Mouse (Mus musculus) gastrocnemius, adult 2 months (tissue): ENCODE measurements around the gene Jmjd7. TPM values are rescaled to one million over a fixed set of nuclear protein-coding genes. Genes with fewer than 3 reads are reported as not detected.

Source experiments
- DNase-seq: peaks from one replicate; pipeline ENCODE4 v3.0.0; 2022
- H3K27ac ChIP-seq: fragments of 200-600 bp; 2 replicates; pipeline ENCODE4 v1.8.1; 2022; ENCODE audit warnings: mild to moderate bottlenecking
- H3K4me3 ChIP-seq: fragments of 200-600 bp; 2 replicates; pipeline ENCODE4 v1.8.1; 2022; ENCODE audit warnings: mild to moderate bottlenecking, moderate library complexity
- CTCF ChIP-seq: fragments of 200-600 bp; IDR thresholded peaks from 2 replicates; pipeline ENCODE4 v1.8.1; 2022; ENCODE audit warnings: antibody characterized with exemption, mild to moderate bottlenecking, moderate library complexity
- intact Hi-C: fragments of 180-260 bp; cut with DNase I; formaldehyde crosslinking; loops from one replicate; pipeline ENCODE4 v1.15.1; 2025
- total RNA-seq, 2 experiments: library from RNA; stranded (reverse); gene quantifications; 2 replicates each; pipeline ENCODE4 v1.2.3; 2021

Jmjd7 gene
- total RNA-seq, 2 experiments from 2014 or later, result 1.6 to 2.4 TPM

DNA sequence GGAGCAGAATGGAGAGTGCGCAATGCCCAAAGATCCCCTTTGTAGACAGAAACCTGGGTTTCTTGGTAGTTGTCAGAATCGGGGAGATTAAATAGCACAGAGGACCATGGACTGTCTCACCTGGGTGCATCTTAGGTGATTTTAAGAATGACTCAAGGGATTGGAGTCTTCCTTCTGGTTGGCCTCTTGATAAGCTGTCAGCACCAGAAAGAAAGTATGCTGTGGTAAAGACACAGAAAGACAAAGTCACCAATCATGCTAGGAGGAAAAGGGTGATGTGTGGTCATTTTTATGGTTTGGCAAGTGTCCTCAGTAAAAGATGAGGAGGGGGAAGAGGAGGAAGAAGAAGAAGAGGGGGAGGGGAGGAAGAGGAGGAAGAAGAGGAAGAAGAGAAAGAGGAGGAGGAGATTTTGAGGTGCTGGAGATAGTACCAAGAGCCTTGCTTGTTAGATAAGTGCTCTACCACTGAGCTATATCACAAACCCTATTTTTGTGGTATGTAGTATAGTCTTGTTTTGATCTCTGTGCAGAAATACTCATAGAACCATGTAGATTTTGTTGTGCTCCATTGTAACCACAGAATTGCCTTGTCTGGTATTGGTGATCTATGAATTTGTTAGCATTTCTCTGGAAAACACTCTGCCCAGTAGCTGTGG lies 13.3 kb upstream of the Jmjd7 start:
- Histone ChIP-seq H3K4me3 (no peak overlapping the region), H3K27ac (no peak overlapping the region)
- no peak for TF ChIP-seq CTCF
- intact Hi-C loops, result no loop called here
- DNase-seq, result no peak

DNA sequence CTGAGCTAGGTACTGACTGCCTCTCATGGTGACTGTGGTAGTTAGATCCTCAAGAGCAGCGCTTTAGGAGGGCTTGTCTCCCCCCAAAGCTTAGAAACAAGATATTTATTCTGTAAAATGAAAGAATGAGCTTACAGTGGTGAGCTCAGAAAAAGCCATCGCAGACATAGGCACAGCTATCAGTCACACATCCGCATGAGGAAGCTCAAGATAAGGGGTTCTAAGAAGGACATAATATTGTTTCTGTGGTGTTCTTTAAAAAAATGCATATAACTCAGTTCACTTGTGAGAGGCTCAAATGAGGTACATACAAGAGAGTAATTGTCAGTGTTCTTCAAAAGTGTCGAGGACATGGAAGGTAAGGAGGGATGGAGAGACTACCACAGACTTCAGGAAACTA lies 11.4 kb upstream of the Jmjd7 start:
- TF ChIP-seq CTCF, result no peak
- Histone ChIP-seq H3K4me3 (no peak overlapping the region), H3K27ac (no peak overlapping the region)
- intact Hi-C loops, result no loop called here
- DNase-seq, result no peak

DNA sequence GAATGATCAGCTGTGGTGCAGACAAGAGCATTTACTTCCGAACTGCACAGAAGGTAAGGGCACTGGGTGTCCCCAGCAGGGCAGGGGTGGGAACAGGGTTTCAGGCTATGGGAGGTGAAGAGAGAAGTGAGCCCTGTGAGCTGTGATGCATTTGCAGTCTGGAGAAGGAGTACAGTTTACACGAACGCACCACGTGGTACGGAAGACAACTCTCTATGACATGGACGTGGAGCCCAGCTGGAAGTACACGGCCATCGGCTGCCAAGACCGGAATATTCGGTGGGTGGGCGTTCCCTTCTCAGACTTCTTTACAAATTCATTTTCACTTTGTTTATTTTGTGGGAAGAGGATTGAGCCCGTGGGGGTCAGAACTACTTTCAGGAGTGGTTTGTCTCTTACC lies 9.7 kb upstream of the Jmjd7 start:
- DNase-seq, result no peak
- TF ChIP-seq CTCF, result no peak
- Histone ChIP-seq H3K27ac (no peak overlapping the region), H3K4me3 (no peak overlapping the region)
- intact Hi-C loops, result no loop called here

DNA sequence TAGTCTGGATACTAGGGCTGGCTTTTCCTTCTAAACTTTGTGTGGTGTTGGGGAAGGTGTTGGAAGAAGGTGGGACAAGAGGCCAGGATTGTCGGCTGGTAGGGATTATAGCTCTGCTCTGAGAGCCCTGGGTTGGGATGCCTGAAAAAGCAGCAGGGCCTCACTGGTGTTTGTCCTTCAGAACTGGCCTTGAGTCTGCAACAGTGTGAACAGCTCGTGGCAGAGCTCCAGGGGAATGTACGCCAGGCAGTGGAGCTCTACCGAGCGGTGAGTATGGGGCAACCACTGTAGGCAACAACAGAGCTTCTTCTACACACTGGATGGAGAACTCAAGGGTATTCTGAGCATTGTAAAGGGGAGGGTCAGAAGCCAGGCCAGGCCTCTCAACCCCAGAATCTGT lies 2.9 kb upstream of the Jmjd7 start:
- no peak overlapping the region for H3K4me3 ChIP-seq
- H3K27ac ChIP-seq, result no peak overlapping the region
- intact Hi-C loops, result no loop called here
- no peak for TF ChIP-seq CTCF
- no peak for DNase-seq

DNA sequence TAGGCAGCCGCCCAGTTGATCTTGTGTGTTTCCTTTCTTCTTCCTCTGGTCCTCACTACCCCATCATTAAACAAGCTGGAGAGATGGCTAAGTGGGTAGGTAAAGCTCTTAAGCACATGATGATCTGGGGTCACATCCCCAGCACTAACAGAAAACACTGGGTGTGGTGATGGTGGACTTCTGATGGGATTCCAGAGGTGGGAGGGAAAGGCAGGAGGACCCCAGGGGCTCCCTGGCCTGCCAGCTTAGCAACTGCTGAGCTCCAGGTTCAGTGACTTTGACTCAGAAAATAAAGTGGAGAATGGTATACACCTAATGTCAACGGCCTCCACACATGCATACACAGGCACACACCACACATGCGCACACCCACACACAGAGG lies 658 bp downstream of the Jmjd7 start:
- Histone ChIP-seq H3K27ac (peak overlapping the region; percentile 88), H3K4me3 (peak overlapping the region; percentile 95)
- TF ChIP-seq CTCF, result no peak
- no peak for DNase-seq
- intact Hi-C loops, result loop anchor here (2.0 kb wide), 1 partner anchor 41 kb away; no protein-coding TSS in a partner anchor

DNA sequence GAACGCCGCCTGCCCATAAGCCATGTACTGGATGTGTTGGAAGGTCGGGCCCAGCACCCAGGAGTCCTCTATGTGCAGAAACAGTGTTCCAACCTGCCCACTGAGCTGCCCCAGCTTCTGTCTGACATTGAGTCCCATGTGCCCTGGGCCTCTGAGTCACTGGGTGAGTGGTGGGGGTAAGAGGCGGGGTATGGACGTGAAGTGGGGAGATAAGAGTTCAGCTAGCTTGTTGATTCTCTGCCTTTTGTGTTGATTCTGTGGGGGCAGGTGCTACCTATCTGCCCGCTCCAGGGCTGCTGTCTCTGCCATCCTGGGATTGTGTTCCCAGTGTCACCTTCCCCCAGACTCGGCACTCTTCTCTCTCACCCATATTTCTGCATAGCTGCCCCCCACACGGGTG lies 3.1 kb downstream of the Jmjd7 start:
- no peak overlapping the region for H3K4me3 ChIP-seq
- intact Hi-C loops, result no loop called here
- TF ChIP-seq CTCF, result no peak
- no peak for DNase-seq
- no peak overlapping the region for H3K27ac ChIP-seq

DNA sequence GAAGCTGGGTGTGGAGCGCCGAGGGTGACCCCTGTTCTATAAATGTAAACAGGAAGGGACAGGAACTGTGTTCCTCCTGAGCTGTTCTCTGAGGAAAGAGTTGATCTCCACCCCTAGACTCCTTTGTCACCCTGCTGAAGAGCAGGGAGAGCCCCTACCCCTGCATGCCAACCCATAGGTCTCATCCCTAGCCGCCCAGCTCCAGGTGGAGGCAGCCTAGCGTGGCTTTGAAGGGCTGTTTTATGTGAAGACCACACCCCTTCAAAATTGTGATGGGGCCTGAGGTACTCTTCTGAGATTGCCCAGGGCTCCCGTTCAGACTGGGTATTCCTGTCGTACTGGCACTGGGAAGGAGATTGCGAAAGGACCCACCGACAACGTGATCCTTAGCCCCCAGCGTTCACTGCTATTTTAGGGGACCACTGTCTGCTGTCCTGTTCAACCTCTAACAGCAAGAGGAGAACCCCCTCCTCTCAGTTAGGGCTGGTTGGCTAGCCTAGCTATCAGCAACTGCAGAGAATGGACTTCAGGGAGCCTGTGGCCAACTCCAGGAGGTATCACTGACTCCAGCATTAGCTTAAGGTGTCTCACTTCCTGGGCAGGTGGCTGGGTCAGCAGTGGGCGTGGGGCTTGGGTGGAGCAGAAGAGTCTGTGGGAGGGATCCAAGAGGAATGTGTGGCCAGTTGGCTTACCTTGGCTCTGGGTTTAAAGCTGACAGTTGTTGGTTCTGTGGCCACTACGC lies 5.6 kb downstream of the Jmjd7 start, which contains the start of gene Pla2g4b:
Gene Pla2g4b, plus strand, starts transcription at position 692 of the 742 bp plus-strand sequence.
- no peak within 1 kb of the TSS for H3K4me3 ChIP-seq
- no peak for TF ChIP-seq CTCF
- H3K27ac ChIP-seq, result no peak within 1 kb of the TSS
- intact Hi-C loops, result no loop called here
- no peak for DNase-seq

DNA sequence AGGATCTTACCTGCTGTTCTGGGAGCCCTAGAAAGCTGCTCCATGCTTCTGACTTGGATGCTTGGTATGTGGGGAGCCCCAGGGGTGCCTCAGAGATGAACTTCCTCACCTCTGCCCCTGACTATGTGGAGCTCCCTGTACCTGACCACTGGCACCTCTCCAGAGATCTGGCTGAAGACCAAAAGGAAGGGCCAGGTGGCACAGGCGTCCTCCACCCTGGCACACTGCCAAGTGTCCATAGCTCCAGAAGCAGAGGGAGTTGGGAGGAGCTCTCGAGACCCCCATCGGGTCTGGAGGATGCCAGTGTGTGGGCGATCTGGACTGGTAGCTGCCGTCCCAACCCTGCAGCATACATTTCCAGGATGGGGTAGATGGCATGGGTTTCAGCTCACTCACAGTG lies 6.4 kb downstream of the Jmjd7 start:
- no peak for TF ChIP-seq CTCF
- intact Hi-C loops, result no loop called here
- no peak overlapping the region for H3K4me3 ChIP-seq
- no peak overlapping the region for H3K27ac ChIP-seq
- peak; percentile 43 for DNase-seq

DNA sequence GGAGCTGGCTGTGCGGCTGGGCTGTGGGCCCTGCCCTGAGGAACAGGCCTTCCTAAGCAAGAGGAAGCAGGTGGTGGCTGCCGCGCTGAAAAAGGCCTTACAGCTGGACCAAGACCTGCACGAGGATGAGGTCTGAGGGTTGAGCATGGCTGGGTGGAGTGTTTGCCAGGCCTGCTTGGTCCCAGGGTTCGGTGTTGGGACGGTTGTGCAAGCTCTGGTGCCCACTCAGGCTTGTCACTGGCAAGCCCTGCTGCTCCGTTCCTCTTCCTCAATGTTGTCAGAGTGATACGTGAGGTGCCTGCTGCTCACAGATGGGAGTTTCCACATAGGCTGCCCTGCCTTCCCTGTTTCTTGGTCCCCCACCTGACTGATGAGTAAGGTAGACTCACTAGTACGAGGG lies 10.5 kb downstream of the Jmjd7 start:
- Histone ChIP-seq H3K4me3 (no peak overlapping the region), H3K27ac (no peak overlapping the region)
- intact Hi-C loops, result no loop called here
- TF ChIP-seq CTCF, result no peak
- no peak for DNase-seq

DNA sequence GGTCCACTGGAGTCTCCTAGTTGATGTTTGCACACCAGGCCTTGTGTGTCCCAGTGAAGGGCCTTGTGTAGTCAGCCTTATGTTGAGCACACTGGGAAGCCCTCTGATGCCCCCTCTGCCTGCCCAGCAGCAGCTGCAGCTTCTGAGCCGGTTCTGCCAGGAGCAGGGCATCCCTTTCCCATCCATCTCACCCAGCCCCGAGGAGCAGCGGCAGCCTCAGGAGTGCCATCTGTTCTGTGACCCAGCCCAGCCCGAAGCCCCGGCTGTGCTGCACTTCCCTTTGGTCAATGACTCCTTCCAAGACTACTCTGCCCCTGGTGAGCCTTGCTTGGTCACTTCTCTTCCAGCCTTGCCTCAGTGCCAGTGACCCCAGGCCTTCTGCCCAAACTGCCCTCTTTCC lies 13.7 kb downstream of the Jmjd7 start:
- H3K27ac ChIP-seq, result no peak overlapping the region
- no peak for DNase-seq
- no peak for TF ChIP-seq CTCF
- no peak overlapping the region for H3K4me3 ChIP-seq
- intact Hi-C loops, result no loop called here

DNA sequence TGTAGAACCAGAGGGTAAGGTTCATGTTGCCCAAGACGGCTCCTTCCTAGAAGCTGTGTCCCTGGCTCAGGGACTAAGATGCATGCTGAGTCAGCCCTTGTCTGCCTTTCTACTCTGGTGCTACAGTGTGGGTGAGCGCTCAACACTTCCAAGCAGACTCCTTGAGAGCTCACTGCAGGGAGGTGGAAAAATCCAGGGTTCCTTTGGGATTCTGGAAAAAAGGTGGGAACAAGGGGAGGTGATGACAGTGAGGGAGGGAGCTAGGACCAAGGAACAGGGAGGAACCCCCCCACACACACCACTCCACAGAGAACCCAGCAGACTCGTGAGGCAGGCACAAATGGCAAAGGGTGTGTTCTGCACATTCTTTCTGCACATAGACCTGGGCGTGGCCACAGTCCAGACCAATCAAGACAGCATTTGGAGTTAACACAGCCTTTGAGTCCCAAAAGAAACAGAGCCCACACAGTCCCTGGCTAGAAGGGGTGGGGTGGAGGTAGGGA lies 16.9 kb downstream of the Jmjd7 start:
- H3K27ac ChIP-seq, result no peak overlapping the region
- intact Hi-C loops, result no loop called here
- no peak overlapping the region for H3K4me3 ChIP-seq
- TF ChIP-seq CTCF, result no peak
- DNase-seq, result no peak

DNA sequence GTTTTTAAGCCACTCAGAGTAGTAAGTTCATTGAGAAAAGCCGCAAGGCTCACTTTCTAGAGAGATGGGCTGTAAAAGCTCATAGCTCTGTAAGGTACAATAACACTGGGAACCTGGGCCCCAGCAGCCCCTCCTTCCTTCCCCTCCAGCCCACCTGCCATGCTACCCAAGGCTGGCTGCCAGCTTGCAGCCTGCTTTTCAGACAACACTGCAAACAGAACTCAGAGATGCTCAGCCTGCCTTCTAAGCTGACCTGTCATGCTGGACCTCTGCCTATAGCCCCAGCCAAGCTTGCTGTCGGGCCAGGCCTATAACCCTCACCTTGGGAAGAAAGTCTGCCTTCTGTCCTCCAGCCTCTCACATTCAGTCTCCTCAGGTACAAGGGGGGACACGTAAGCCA lies 17.4 kb downstream of the Jmjd7 start:
- no peak overlapping the region for H3K4me3 ChIP-seq
- H3K27ac ChIP-seq, result peak overlapping the region; percentile 0; the same call in 1 of the 2 replicates
- no peak for DNase-seq
- TF ChIP-seq CTCF, result no peak
- intact Hi-C loops, result no loop called here

DNA sequence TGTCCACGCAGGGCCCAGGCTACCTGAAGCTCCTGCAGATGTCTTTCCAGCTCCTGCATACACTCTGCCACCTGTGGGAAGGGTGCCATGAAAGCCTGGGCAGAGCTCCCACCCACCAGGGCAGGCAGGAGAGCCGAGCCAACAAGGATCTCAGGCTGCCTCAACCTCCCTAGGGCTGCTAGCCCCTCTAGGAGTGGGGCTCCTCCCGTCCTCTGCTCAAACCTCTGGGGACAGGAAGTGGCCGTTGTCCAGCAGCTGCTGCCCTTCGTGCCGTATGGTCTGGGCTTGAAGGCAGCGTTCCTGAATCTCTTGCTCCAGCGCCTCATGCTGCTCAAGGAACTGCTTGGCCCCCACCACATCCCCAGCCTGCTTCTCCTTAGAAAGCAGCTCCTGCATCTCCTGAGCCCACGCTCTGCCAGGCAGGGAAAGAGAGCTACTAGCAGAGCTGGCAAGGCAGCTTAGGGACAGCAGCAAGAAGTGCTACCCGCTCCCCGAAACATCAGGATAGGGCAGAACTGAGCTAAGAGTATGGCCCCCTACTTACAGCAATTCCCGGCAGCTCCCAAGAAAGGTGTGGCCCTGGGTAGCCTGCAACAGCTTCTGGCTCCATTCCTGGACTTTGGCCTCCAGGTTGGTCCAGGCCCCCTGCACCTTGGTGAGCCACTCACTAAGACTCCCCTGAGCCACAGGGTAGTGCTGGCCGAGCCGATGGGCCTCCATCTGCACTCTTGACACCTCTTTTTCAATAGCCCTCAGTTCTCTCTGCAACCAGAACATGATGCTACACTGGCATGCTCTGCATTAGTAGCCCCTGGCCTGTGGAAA lies 19.4 kb downstream of the Jmjd7 start:
- intact Hi-C loops, result no loop called here
- H3K27ac ChIP-seq, result no peak overlapping the region
- no peak for DNase-seq
- no peak for TF ChIP-seq CTCF
- no peak overlapping the region for H3K4me3 ChIP-seq
